Comparison of ENCODE assay signal across 21 mouse cellular contexts in genomic region chr5:127474856-127475255, GRCm38 (mm10).
DNase-seq lines count a peak whose midpoint lies in the region; ATAC-seq and TF ChIP-seq lines count a peak whose summit lies in the region.
"Had no signal": no experiment of that assay in that cellular context is flagged by ENCODE, and none has a peak within 500 bp of the region (broad histone marks: within the 10 kb centered on the region; RNA-seq: fewer than 3 reads in every experiment).

No protein-coding gene starts in this region.

- no peaks in the 10 kb centered on the region for H3K27me3 ChIP-seq in hindbrain, postnatal 0 days (ENCODE audit: insufficient read depth, low read length)
- peaks cover 15% of the 10 kb centered on the region for H3K27me3 ChIP-seq in hindbrain, embryonic 12.5 days
- no peaks in the 10 kb centered on the region for H3K27me3 ChIP-seq in megakaryocyte, embryonic 14.5 days (replicated peaks)
- H3K27me3 ChIP-seq: embryonic facial prominence, embryonic 13.5 days; embryonic facial prominence, embryonic 15.5 days had no signal

- peak; percentile 18; the same call in 1 of the 2 replicates for ATAC-seq in hindbrain, postnatal 0 days
- ATAC-seq in hindbrain, embryonic 12.5 days (ENCODE audit: low FRiP score) = no peak
- no peak for ATAC-seq in megakaryocyte, adult 5-6 weeks (ENCODE audit: poor library complexity, severe bottlenecking)
- ATAC-seq: forebrain, embryonic 14.5 days; forebrain, embryonic 16.5 days had no signal

- H3K4me2 ChIP-seq in hindbrain, postnatal 0 days (ENCODE audit: low read depth, low read length) = no peak overlapping the region
- H3K4me2 ChIP-seq in hindbrain, embryonic 12.5 days (replicated peaks) = no peak overlapping the region
- H3K4me2 ChIP-seq: embryonic facial prominence, embryonic 13.5 days; embryonic facial prominence, embryonic 15.5 days; forebrain, embryonic 12.5 days had no signal

- no peak overlapping the region for H3K27ac ChIP-seq in hindbrain, postnatal 0 days
- H3K27ac ChIP-seq in hindbrain, embryonic 12.5 days = no peak overlapping the region
- H3K27ac ChIP-seq: embryonic facial prominence, embryonic 13.5 days; embryonic facial prominence, embryonic 15.5 days; forebrain, embryonic 10.5 days; forebrain, embryonic 12.5 days had no signal

- no peaks in the 10 kb centered on the region for H3K9me3 ChIP-seq in hindbrain, postnatal 0 days (ENCODE audit: low read length)
- H3K9me3 ChIP-seq in hindbrain, embryonic 12.5 days (replicated peaks) = no peaks in the 10 kb centered on the region
- H3K9me3 ChIP-seq in megakaryocyte, embryonic 14.5 days = peaks cover 74% of the 10 kb centered on the region
- H3K9me3 ChIP-seq: embryonic facial prominence, embryonic 13.5 days; embryonic facial prominence, embryonic 15.5 days; forebrain, embryonic 10.5 days; forebrain, embryonic 12.5 days had no signal

- H3K4me1 ChIP-seq in hindbrain, postnatal 0 days (ENCODE audit: insufficient read depth, low read length) = peaks cover 10% of the 10 kb centered on the region
- H3K4me1 ChIP-seq in hindbrain, embryonic 12.5 days = peaks cover 20% of the 10 kb centered on the region
- no peaks in the 10 kb centered on the region for H3K4me1 ChIP-seq in megakaryocyte, embryonic 14.5 days
- H3K4me1 ChIP-seq: embryonic facial prominence, embryonic 15.5 days had no signal

- H3K9ac ChIP-seq in hindbrain, postnatal 0 days (replicated peaks; ENCODE audit: low read length) = no peak overlapping the region
- H3K9ac ChIP-seq in hindbrain, embryonic 12.5 days = no peak overlapping the region
- H3K9ac ChIP-seq: embryonic facial prominence, embryonic 13.5 days; embryonic facial prominence, embryonic 15.5 days; forebrain, embryonic 12.5 days had no signal

- 61% methylated on average over 6 of the region's 6 CpGs for WGBS in hindbrain, postnatal 0 days
- WGBS in hindbrain, embryonic 12.5 days = 86% methylated on average over 6 of the region's 6 CpGs

- no peak overlapping the region for H3K4me3 ChIP-seq in hindbrain, postnatal 0 days (ENCODE audit: low read length)
- no peak overlapping the region for H3K4me3 ChIP-seq in hindbrain, embryonic 12.5 days
- peak overlapping the region; percentile 29 for H3K4me3 ChIP-seq in megakaryocyte, embryonic 14.5 days (replicated peaks)
- H3K4me3 ChIP-seq: embryonic facial prominence, embryonic 13.5 days; embryonic facial prominence, embryonic 15.5 days; erythroblast, embryonic 14.5 days; forebrain, embryonic 10.5 days; forebrain, embryonic 12.5 days had no signal

- no peak for TF ChIP-seq CTCF in hindbrain, postnatal 0 days (IDR thresholded peaks at IDR 0.05; ENCODE audit: low read depth)

- H3K36me3 ChIP-seq in hindbrain, postnatal 0 days (ENCODE audit: insufficient read depth, low read length) = no peaks in the 10 kb centered on the region
- H3K36me3 ChIP-seq in hindbrain, embryonic 12.5 days = no peaks in the 10 kb centered on the region
- H3K36me3 ChIP-seq in megakaryocyte, embryonic 14.5 days (replicated peaks; ENCODE audit: low read length) = no peaks in the 10 kb centered on the region
- H3K36me3 ChIP-seq: embryonic facial prominence, embryonic 13.5 days; embryonic facial prominence, embryonic 15.5 days; forebrain, embryonic 10.5 days; forebrain, embryonic 12.5 days had no signal

- peak; percentile 74 to 79 for DNase-seq in cerebellum, postnatal 14 days
- DNase-seq in cerebellum, postnatal 36 days = no peak
- DNase-seq in hindbrain, postnatal 0 days (ENCODE audit: low spot score) = no peak
- DNase-seq: adrenal gland, adult 2 months; adrenal gland, postnatal 10 days; adrenal gland, postnatal 25 days; cerebellum, adult 11 months; cerebellum, adult 18-20 months; cerebellum, adult 8-10 months; cerebellum, postnatal 25 days; embryo, embryonic 11 days had no signal

Comparison
In these comparisons a context has a peak if more than half of its experiments do, and no peak if none do; other contexts are left out.
1. DNase-seq: peak in cerebellum, postnatal 14 days (2 of 2); none in cerebellum, postnatal 36 days (0 of 2) and hindbrain, postnatal 0 days (single experiment).